Mouse (Mus musculus): Measurements from ENCODE around the gene Mgst2. TPM values are rescaled to one million over a fixed set of nuclear protein-coding genes. Genes with fewer than 3 reads are reported as not detected.

Mgst2 gene
- total and polyA plus RNA-seq, 3 experiments: 0.69 to 3.1 TPM; not detected in 1

DNA sequence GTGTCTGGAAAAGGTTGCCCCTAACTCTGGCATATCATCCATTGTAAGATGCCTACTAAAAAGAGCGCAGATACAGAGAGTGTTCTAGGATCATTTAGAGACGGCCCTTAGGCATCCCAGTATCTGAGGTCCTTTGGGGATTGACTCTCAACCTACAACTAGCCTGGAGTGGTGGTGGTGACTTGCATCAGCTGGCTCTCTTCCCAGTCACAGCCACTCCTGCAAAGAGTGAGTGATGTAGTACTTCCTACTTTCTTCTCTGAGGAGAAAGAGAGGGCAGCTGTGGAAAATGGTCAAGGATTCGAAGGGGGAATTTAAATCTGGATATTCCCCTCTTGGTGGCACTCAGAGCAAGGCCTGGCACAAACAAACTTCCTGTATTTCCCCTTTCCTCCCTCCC lies 59.2 kb downstream of the Mgst2 start:
- no peak overlapping the region for H3K4me3 ChIP-seq (ENCODE audit: control insufficient read depth in 1 of 2, insufficient read depth in 1 of 2, low read depth in 2 of 2, low read length in 2 of 2)
- DNase-seq (ENCODE audit: low read depth, low spot score): peak; percentile 54
- TF ChIP-seq KAT2A (conservative IDR thresholded peaks at IDR 0.05; ENCODE audit: low read depth, low read length) (no peak), ZC3H11A (IDR thresholded peaks at IDR 0.05; ENCODE audit: low read depth, low read length) (no peak), MAX (IDR thresholded peaks at IDR 0.05; ENCODE audit: low read length) (no peak), MAZ (IDR thresholded peaks at IDR 0.05; ENCODE audit: low read depth, low read length) (no peak), EP300 (IDR thresholded peaks at IDR 0.05; ENCODE audit: low read depth in 1 of 2, low read length in 2 of 2) (no peak), ZMIZ1 (IDR thresholded peaks at IDR 0.05; ENCODE audit: low read depth, low read length) (no peak), MAFK (IDR thresholded peaks at IDR 0.05; ENCODE audit: borderline replicate concordance, low read depth, low read length) (no peak), CHD2 (IDR thresholded peaks at IDR 0.05; ENCODE audit: low read length) (no peak), ETS1 (IDR thresholded peaks at IDR 0.05; ENCODE audit: low read depth, low read length) (no peak), NRF1 (IDR thresholded peaks at IDR 0.05; ENCODE audit: insufficient read depth, low read depth, low read length, poor library complexity, severe bottlenecking) (no peak), GATA1 (IDR thresholded peaks at IDR 0.05; ENCODE audit: low read depth, low read length) (no peak), UBTF (IDR thresholded peaks at IDR 0.05; ENCODE audit: borderline replicate concordance, insufficient read depth, low read depth, low read length) (no peak), TBP (IDR thresholded peaks at IDR 0.05; ENCODE audit: low read depth, low read length) (no peak), BHLHE40 (IDR thresholded peaks at IDR 0.05; ENCODE audit: borderline replicate concordance, low read depth, low read length) (no peak), ZNF384 (IDR thresholded peaks at IDR 0.05; ENCODE audit: low read depth, low read length) (no peak)
- no peaks in the 10 kb centered on the region for H3K9me3 ChIP-seq (replicated peaks; ENCODE audit: insufficient read depth, low read length)
- no peaks in the 10 kb centered on the region for H3K79me2 ChIP-seq (ENCODE audit: control insufficient read depth, insufficient read depth, low read length, poor library complexity)
- H3K36me3 ChIP-seq (ENCODE audit: control insufficient read depth in 1 of 2, insufficient read depth in 2 of 2, low read length in 2 of 2): peaks cover 0 to 8% of the 10 kb centered on the region in 2 experiments; a peak in 2 of 4 replicates
- H3K4me1 ChIP-seq (ENCODE audit: control insufficient read depth in 1 of 2, insufficient read depth in 2 of 2, low read length in 2 of 2): peaks cover 0 to 13% of the 10 kb centered on the region in 2 experiments; a peak in 1 of 4 replicates
- no peak overlapping the region for H3K27ac ChIP-seq (ENCODE audit: control insufficient read depth, low read depth, low read length)
- no peak overlapping the region for H3K9ac ChIP-seq (ENCODE audit: control insufficient read depth, low read depth, low read length, poor library complexity, severe bottlenecking)
- no peaks in the 10 kb centered on the region for H3K27me3 ChIP-seq (ENCODE audit: control insufficient read depth in 1 of 2, insufficient read depth in 2 of 2, low read length in 2 of 2)

- no peaks in the 10 kb centered on the region for H3K27me3 ChIP-seq (ENCODE audit: control insufficient read depth in 1 of 2, insufficient read depth in 2 of 2, low read length in 2 of 2)
- H3K4me3 ChIP-seq (ENCODE audit: control insufficient read depth in 1 of 2, insufficient read depth in 1 of 2, low read depth in 2 of 2, low read length in 2 of 2): no peak overlapping the region
- no peaks in the 10 kb centered on the region for H3K79me2 ChIP-seq (ENCODE audit: control insufficient read depth, insufficient read depth, low read length, poor library complexity)
- DNase-seq (ENCODE audit: low read depth, low spot score): no peak
- TF ChIP-seq ETS1 (IDR thresholded peaks at IDR 0.05; ENCODE audit: low read depth, low read length) (no peak), TBP (IDR thresholded peaks at IDR 0.05; ENCODE audit: low read depth, low read length) (no peak), MAZ (IDR thresholded peaks at IDR 0.05; ENCODE audit: low read depth, low read length) (no peak), ELF1 (IDR thresholded peaks at IDR 0.05; ENCODE audit: low read depth, low read length) (no peak), ZMIZ1 (IDR thresholded peaks at IDR 0.05; ENCODE audit: low read depth, low read length) (no peak), SMC3 (IDR thresholded peaks at IDR 0.05; ENCODE audit: low read depth, low read length) (no peak), CTCF (IDR thresholded peaks at IDR 0.05 in 2 of 3, conservative IDR thresholded peaks at IDR 0.05 in 1 of 3; ENCODE audit: control insufficient read depth in 1 of 3, insufficient read depth in 1 of 3, low read depth in 2 of 3, low read length in 3 of 3, poor library complexity in 1 of 3, severe bottlenecking in 1 of 3) (no peak)
- peaks cover 0 to 6% of the 10 kb centered on the region in 2 experiments; a peak in 1 of 4 replicates for H3K36me3 ChIP-seq (ENCODE audit: control insufficient read depth in 1 of 2, insufficient read depth in 2 of 2, low read length in 2 of 2)
- peaks cover 0 to 12% of the 10 kb centered on the region in 2 experiments; a peak in 1 of 4 replicates for H3K4me1 ChIP-seq (ENCODE audit: control insufficient read depth in 1 of 2, insufficient read depth in 2 of 2, low read length in 2 of 2)
- no peaks in the 10 kb centered on the region for H3K9me3 ChIP-seq (replicated peaks; ENCODE audit: insufficient read depth, low read length)
- no peak overlapping the region for H3K27ac ChIP-seq (ENCODE audit: control insufficient read depth, low read depth, low read length)
- H3K9ac ChIP-seq (ENCODE audit: control insufficient read depth, low read depth, low read length, poor library complexity, severe bottlenecking): no peak overlapping the region
These were observed 59.8 kb downstream of the Mgst2 start for GRCm38 (mm10) chr3:51719982-51720381.
